Mouse (Mus musculus): ENCODE results near the gene Cyp51. TPM values are rescaled to one million over a fixed set of nuclear protein-coding genes. Genes with fewer than 3 reads are reported as not detected.
"Not testable (repeated sequence)": the region's sequence is repeated elsewhere in the genome, so short reads cannot be mapped to it uniquely, and the experiment has no call there.

The Cyp51 gene
- 10 to 100 TPM; 31.3 to 31.8 TPM for total RNA-seq (2021)

DNA sequence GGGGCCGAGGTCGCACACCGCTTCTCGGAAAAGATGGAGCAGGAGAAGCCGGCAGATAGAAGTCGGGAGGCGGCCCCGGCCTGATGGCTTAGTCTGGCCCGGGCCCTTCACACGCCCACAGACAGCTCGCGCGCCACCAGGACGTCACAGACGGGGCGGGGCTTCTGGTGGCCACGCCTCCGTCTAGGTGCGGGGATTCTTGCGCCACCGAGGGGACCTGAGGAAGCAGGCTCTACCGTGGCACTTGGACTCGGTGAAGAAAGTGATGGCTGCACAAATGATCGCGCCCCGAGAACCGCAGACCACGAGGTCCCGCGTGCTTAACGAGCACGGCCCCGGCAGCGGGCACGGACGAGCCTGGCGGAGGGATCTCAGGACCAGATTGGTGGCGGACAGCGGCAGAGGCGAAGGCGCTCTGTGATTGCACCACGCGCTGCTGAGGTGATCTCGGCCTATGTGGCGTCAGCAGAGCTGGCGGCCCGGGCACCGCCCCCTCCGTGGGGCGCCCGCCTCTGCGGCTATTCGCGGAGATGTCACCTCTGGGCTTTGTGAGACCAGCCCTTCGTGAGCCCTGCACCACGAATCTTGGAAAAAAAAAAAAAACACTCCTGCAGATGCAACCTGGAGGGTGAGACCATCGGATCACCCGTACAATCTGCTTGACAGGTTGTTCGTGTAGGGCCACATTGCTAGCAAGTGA, at the start of gene Cyp51:
Gene Cyp51 (minus strand): TSS at position 406 of the 700 bp plus-strand sequence.
- peak; percentile 89 for DNase-seq

DNA sequence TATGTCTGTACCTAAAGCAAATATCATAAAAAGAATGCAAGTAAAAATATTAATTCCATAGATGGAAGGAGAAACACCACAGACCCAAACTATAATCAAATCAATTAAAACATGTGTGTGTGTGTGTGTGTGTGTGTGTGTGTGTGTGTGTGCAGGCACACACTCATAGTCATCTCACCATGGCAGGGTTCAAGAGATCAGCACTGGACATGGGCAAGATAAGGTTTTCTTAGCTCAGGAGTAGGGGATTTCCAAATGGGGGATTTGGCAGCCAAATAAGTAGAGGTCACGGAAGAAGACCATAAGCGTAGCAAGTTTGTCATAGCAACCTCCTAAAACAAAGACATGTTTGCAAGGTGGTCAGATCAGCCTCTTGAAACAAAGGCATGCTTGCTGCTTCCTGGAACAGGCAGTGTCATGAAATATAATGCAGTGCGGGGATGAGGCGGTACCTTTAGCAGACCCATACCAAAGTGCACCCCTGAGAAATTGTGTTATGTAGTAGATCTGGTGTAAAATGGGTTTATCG, 8.1 kb upstream of the Cyp51 start:
- no peak for DNase-seq

DNA sequence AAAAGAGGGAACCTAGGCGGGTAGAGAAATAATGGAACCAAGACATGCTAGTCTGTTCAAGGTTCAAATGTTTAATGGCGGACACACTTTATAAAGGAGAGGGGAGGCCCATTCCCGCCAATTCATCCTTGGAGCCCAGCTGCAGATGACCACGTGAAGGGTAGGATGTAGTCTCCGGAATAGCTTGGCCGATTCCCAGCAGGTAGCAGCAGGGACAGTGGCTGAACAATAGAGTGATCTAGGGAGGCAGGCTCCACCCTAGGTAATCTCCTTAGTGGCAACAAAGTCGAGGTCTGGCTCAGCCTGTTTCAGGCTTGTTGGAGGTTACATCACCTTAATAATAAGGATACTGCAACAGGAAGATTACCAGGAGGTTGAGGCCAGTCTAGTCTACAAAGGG, 2.5 kb upstream of the Cyp51 start:
- DNase-seq = not testable (repeated sequence)

DNA sequence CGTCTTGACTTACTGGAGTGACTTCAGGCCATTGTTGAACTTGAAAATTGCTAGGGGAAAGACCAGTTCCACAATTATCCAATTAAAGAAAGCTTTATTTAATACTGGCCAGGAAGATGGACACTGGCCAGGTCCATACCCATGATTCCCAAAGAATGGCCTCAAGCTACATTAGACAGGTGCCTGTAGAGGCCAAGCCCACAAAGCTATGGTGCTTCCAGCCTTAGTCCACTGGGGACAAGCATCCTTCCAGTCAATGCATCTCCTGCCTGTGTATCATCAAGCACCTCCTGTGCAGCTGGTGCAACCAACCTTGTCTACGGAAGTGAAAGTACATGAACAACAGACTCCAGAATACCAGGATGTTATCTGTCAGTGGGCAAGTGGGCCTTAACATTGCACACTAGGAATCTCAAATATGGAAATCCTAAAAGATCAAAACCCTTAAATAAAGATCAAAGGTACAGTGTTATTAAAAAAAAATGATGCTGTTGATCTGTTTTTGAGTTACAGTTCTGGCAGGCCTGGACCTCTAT, 1.2 kb upstream of the Cyp51 start:
- DNase-seq = no peak

DNA sequence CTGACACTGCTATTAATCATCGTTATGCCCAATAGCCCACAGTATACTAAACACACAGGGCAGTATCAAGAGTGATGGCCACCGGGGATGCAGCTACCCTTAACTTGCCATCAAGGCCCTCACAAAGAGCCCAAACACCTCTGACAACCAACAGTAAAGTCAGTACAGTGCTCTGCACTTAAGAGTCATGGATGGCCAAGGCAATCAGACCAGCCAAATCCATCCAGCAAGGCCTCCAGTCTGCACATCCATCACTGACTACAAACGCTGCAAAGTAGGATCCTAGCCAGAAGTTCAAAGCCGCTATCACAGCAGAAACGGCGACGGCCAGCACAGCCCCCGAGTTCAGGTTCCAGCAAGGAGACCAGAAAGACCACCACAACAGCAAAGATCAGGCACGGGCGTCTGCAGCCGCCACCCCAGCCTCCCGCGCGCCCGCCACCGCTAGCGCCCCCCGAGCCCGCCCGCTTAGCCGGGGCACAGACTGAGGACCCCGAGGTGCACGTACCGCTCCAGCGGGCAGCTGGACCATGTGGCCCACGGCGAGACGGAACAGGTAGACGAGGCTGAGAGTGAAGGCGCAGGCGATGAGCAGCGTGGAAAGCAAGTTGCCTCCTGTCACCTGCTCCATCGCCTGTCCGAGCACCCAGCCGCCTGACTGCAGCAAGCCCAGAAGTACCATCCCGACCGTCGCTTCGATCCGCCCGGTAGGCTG, 763 bp downstream of the Cyp51 start:
- DNase-seq = peak; percentile 9

DNA sequence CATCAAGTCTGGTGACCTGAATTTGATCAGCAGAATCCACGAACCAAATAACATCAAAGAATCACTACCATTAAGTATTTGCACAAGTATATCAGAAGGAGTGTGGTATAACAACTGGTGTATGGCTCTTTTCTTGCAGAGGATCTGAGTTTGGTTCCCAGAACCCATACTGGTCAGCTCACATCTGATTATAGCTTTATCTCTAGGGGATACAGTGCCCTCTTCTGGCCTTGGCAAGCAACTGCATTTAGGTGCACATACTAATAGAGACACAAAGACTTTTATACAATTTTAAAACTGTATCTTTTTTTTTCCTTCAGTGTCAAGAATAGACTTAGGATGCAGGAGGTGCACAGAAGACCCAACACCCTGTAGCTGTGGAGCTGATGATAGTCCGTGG, 2.8 kb downstream of the Cyp51 start:
- no peak for DNase-seq

DNA sequence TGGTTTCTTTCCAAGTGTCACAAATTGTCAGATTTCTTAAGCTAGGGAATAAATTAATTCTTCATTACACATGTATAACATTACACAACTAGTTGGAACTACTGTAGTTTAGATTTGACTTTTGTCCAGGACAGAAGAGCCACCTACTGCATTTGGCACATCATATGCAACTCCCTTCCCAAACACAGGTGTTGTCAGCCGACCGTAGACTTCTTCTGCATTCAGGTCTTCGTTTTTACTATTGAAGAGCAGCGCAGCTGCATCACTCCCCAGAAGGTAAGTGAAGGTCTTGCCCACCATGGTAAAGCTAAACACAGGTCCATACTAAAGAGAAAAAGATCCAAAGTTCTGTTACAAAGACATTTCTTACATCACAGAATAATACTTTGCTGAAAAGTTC, 3.5 kb downstream of the Cyp51 start:
- DNase-seq = no peak

DNA sequence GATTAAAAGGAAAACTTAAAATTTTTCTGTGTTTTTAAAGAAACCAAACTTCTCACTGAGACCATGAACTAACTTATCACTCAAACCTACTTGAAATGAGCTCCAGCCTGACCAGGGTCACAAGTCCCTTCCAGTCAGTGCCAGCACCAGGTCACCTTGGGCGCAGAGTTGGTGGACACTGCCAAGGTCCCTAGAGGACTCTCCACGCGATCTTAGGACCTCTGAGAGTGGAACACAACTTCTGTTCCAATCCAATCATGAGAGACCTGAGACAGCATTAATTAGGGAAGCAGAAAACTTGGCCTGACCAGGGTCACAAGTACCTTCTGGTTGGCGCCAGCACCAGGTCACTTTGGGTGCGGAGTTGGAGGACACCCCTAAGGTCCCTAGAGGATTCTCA, 10.1 kb downstream of the Cyp51 start:
- no peak for DNase-seq

DNA sequence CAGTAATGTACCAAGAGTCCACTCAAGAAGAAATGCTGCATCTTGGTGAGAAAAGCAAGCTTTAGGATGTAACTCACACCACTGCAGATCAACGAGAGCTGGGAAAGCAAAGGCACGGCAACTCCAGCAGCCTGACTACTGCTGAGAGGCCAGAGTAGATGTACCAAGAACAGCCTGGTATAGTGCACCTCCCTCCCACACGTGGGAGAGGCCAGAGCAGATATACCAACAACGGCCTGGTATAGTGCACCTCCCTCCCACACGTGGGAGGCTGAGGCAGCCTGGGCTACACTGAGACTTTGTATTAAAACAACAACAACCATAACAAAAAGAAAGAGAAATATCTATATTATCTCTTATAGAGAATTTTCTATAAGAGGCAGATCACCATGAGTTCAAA, 16.4 kb downstream of the Cyp51 start:
- DNase-seq = no peak

DNA sequence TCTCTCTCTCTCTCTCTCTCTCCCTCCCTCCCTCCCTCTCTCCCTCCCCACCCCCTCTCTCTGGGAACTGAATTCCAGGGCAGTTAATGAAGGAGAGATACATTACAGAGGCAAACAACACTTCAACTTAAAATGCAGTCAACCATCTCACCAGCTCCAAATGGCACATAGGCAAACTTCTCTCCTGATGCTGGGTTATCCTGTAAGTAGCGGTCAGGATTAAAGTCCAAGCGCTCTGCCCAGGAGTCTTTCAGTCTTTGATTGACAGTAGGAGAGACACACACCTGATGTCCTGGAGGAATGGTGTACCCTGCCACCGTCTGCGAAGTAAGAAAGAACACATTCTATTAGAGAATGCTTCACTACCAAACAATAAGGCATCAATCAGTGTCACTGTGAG, 18.2 kb downstream of the Cyp51 start:
- no peak for DNase-seq

DNA sequence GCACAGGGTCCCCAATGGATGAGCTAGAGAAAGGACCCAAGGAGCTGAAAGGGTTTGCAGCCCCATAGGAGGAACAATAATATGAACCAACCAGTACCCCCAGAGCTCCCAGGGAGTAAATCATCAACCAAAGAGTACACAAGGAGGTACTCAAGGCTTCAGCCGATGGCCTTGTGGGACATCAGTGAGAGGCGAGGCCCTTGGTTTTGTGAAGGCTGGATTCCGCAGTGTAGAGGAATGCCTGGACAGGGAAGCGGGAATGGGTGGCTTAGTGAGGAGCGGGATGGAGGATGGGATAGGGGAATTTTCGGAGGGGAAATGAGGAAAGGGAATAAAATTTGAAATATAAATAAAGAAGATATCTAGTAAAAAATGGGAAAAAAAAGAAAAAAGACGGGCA, 19.6 kb downstream of the Cyp51 start:
- no peak for DNase-seq

DNA sequence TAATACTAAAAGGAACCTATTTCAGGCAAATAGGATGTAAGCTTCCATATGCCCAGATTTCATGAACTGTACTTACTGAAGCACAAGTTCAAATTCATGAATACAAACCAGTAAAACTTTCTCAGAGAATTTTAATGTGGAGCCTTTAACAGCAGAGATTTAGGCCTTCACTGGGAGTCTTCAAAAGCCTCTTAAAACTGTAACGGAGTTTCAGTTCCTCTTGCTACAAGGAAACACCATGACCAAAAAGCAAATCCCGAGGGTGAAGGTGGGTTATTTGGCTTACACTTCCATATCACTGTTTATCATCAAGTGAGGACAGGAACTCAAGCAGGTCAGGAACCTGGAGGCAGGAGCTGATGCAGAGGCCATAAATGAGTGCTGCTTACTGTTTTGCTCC, 23.0 kb downstream of the Cyp51 start:
- DNase-seq = no peak

DNA sequence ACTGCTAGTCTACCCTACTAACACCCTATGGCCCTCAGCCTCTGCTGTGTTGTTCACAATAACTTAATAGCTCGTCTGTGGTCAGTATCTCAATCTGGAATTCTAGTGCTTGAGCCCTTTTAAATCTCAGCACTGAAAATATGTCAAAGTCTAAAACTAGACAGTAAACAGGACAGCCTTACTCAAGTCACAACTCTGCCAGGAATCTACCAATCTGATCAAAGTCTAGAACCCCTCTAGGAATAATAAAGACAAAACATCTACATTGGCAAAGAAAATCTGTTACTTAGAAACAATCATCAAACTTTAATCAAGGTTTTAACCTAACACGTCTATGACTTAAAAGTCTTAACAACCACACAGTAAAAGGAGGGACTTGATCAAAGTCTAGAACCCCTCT, 23.7 kb downstream of the Cyp51 start:
- no peak for DNase-seq

DNA sequence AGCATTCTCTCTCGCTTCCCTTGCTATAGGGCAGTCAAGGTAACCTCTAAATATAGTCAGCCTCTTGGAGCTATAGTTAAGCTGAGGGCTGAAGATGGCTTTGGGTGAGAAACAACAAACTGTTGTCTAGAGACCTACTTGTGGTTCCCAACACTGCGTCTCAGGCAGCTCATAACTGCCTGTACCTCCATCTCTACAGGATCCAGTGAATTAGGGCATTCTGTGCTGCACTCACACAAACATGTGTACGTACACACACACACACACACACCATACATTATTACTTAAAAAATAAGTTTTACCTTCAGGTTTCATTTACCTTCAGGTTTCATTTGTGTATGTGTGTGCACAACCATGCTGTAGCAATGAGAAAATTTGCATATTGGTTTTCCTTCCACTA, 25.5 kb downstream of the Cyp51 start:
- no peak for DNase-seq

DNA sequence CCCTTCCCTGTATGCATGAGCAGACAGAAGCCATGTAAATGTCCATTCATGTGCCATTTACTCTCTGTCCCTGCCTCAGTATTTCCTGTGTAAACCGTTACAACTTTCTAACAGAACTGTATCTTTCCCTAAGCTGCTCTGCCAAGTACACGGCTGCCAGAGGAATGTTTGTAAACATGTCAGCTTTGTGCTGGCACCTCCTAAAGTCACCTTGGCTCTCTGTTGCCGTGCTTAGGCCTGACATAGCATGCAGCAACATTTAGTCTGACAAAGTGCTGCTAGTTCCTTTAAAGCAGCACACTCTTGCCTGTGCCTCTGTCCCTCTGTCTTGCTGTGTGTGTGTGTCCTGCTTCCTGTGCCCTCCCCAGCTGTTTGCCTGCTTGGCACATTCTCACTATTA, 37.3 kb downstream of the Cyp51 start:
- peak; percentile 32 for DNase-seq

DNA sequence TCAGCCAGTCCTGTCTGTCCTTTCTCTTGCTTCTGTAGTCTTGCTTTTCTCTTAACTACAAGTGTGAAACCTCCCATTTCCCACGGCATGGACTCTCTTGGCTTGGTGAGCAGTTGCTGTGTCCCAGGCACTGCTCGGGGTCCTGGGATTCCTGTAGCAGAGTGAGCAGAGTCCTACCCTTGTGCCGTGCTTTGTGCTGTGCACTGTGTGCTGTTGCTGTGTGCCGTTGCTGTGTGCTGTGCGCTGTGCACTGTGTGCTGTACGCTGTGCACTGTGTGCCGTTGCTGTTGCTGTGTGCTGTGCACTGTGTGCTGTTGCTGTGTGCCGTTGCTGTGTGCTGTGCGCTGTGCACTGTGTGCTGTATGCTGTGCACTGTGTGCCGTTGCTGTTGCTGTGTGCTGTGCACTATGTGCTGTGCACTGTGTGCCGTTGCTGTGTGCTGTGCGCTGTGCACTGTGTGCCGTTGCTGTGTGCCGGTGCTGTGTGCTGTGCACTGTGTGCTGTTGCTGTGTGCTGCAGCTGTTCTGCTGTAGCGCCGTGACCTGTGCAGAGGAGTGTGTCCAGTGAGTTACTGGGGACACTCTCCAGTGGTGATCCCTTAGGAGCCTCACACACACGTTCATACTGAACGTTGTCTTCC, 38.0 kb downstream of the Cyp51 start:
- DNase-seq = no peak

DNA sequence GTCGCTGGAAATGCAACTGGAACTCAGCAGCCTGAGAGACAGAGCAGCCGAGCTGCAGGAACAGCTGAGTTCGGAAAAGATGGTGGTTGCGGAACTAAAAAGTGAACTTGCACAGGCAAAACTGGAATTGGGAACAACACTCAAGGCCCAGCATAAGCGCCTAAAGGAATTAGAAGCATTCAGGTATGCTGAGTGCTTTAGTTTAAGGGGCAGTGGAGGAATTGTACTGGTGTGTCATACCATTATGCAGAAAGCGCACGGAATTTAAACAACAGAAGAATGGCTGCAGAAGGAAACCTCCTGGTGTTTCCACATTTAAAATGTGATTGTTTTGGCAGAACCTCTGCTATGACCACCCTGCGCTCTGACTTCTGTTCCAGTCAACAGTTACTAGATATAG, 44.2 kb downstream of the Cyp51 start:
- DNase-seq = no peak

DNA sequence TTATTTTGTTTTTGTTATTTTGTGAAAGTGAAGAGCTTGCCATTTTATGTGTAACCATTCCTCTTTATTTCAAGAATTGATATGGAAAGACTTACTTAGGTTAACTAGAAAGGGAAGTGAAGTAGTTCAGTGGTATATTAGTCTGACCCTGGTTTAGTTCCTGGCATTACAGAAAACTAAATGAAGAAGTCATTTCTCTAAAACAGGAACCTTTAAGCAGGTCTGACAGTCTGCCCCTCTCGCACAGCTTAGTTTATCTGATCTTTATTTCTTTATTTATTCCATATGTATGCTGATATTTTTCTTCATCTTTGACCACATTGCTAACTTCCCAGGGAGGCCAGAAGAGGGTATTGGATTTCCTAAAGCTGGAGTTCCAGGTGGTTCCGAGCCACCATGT, 63.6 kb downstream of the Cyp51 start:
- no peak for DNase-seq

DNA sequence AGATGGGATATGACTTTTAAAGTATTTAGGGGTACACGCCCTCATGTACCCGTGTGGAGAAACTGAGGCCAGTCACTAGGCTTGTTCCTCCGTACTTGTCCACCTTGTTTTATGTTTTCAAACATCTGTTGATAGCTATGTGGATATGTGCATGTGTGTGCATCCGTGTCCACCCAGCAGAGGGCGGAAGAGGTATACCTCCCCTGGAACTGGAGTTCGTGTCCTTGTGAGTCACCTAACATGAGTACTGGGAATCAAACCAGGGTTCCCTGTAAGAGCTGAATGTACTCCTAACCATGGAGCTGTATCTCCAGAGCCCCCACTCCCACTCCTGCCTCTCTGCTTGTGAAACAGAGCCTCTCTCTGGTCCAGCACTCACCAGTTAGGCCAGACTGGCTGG, 64.2 kb downstream of the Cyp51 start:
- no peak for DNase-seq

DNA sequence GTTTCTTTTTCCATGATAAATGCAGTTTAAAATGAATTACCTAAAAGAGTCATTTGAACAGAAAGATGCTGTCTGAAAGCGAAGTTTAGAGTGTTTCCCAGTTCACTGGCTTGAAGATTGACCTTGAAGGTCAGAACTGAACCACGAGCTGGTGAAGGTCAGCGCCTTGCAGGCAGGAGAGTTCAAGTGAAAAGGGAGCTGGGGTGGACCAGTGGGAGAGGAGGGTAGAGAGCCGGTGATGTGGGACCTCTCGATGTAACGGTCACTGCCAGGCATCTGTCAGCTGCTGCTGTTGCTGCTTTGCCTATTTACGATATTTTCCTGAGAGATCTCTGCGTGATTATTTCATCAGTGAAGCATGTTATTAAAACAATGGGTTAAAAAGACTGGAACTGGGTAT, 65.2 kb downstream of the Cyp51 start:
- DNase-seq = no peak

DNA sequence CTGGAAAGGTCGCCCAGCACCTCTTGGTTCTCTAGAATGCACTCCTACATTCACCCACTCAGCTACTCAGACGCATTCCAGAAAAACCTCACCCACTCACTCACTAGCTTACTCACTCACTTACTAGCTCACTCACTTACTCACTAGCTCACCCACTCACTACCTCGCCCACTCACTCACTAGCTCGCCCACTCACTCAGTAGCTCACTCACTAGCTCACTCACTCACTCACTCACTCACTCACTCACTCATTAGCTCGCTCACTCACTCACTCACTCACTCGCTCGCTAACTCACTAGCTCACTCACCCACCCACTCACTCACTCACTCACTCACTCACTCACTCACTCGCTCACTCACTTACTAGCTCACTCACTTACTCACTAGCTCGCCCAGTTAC, 67.9 kb downstream of the Cyp51 start:
- no peak for DNase-seq

DNA sequence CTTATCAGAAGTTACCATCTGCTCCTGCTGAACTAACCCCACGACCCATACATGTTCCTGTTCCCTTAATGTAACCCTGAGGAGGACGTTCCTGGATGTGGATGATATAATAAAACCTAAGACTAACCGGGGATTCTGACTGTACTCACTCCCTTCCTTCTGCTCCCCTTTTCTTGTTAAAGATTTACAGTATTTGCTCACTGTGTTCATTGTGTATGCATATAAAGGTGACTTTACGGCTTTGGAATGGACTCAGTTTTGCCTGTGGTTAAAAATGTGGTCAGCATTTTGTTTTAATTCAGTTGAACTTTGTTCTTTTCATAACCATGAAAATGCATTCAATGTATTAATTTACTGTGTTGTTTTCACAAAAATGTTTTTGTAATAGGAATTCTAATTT, 72.7 kb downstream of the Cyp51 start:
- DNase-seq = no peak

All from heart, postnatal 4 days (tissue).